Mouse (Mus musculus) hindbrain, embryonic 10.5 days (tissue): ENCODE results near the gene Cd164. TPM values are rescaled to one million over a fixed set of nuclear protein-coding genes. Genes with fewer than 3 reads are reported as not detected.

Experiments
- DNase-seq: peaks from one replicate; pipeline ENCODE4 v3.0.0-alpha.2; 2017; ENCODE audit warnings: low spot score
- H3K27ac ChIP-seq: fragments of 300-500 bp; sonication (generic); 2 replicates; pipeline ENCODE4 v1.5.1; 2016; ENCODE audit warnings: mild to moderate bottlenecking, moderate library complexity
- H3K27me3 ChIP-seq: fragments of 300-500 bp; sonication (generic); 2 replicates; pipeline ENCODE4 v1.6.1; 2016; ENCODE audit warnings: mild to moderate bottlenecking; ENCODE audit not compliant: poor library complexity, insufficient read depth, severe bottlenecking
- H3K36me3 ChIP-seq: fragments of 300-500 bp; sonication (generic); 2 replicates; pipeline ENCODE4 v1.6.1; 2016; ENCODE audit warnings: mild to moderate bottlenecking, moderate library complexity
- H3K4me1 ChIP-seq: fragments of 300-500 bp; sonication (generic); replicated peaks from 2 replicates; pipeline ENCODE4 v1.6.1; 2016; ENCODE audit warnings: mild to moderate bottlenecking
- H3K4me3 ChIP-seq: fragments of 300-500 bp; sonication (generic); 2 replicates; pipeline ENCODE4 v1.5.1; 2016; ENCODE audit warnings: mild to moderate bottlenecking, moderate library complexity
- H3K9me3 ChIP-seq: fragments of 300-500 bp; sonication (generic); 2 replicates; pipeline ENCODE4 v1.6.1; 2016; ENCODE audit warnings: mild to moderate bottlenecking, moderate library complexity
- WGBS: fragments of 180-500 bp; shearing (Covaris S2); methylation state at CpG from one replicate; pipeline ENCODE4 v1.1.7; 2016; 5-methylcytosine and 5-hydroxymethylcytosine counted together
- polyA plus RNA-seq: library from polyadenylated mRNA; unstranded; fragments of >200 nt; fragmentation: Nextera tagmentation; extraction: Ambion mirVana; gene quantifications from 2 replicates; pipeline ENCODE4 v1.2.1, GENCODE M21; 2016

The Cd164 gene
- 87.6 and 110 TPM in 2 replicates for polyA plus RNA-seq

DNA sequence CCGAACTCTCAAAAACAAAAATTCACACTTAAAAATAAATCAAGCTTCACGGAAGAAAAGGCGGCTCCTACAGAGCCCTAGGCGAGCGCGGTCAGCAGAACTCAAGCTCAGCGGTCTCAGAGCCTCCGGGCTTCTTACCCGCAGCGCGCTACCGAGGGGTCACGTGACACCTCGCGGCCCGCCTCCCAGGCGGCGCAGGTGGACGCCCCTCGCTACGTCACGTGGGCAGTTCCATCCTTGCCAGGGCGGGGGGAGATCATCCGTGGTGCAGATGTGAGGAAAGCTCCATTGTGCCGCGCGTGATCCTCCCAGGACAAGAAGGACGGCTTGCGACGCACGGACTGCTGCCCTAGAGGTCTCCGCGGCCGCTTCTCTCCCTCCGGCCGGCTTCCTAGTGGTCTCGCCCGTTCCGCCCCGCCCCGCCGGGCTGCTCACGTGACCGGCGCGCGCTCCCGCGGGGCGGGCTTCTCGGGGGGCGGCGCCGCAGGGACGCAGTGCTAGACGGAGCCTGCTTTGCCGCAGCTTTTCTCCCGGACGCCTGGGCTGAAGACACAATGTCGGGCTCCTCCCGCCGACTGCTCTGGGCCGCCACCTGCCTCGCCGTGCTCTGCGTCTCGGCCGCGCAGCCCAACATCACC lies at the start of gene Cd164:
Gene Cd164 (plus strand): TSS at position 434 of the 638 bp plus-strand sequence.
- peaks cover 31% of the 10 kb centered on the region for H3K4me1 ChIP-seq
- peaks cover 16% of the 10 kb centered on the region for H3K36me3 ChIP-seq
- peak within 1 kb of the TSS; percentile 95 for H3K4me3 ChIP-seq
- H3K27ac ChIP-seq: peak within 1 kb of the TSS; percentile 99
- WGBS: under 1% methylated on average over 69 of the region's 69 CpGs
- H3K27me3 ChIP-seq: no peaks in the 10 kb centered on the region
- no peaks in the 10 kb centered on the region for H3K9me3 ChIP-seq
- DNase-seq: peak; percentile 94

DNA sequence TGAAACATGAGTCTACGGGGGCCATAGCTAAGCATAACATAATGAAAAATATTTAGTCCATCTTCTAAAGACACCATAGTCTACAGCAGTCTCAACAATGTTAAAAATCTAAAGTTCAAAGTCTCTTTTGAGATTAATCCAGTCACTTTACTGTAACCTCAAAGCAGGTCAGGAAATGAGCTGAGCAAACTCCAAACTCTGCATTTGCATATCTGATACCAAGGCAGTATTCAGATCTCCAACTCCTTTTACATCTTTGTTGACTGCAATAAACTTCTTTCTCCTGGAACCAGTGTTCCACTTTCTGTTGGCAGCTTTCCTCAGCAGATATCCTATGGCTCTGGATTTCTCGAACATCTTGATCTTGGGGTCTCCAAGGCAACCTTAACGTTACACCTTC lies 48.5 kb upstream of the Cd164 start:
- H3K4me1 ChIP-seq: peaks cover 10% of the 10 kb centered on the region
- H3K36me3 ChIP-seq: peaks cover 20% of the 10 kb centered on the region
- 91% methylated on average over 3 of the region's 3 CpGs for WGBS
- H3K9me3 ChIP-seq: no peaks in the 10 kb centered on the region
- DNase-seq: no peak
- peaks cover 3% of the 10 kb centered on the region; the same call in 1 of the 2 replicates for H3K27me3 ChIP-seq
- no peak overlapping the region for H3K27ac ChIP-seq
- no peak overlapping the region for H3K4me3 ChIP-seq

DNA sequence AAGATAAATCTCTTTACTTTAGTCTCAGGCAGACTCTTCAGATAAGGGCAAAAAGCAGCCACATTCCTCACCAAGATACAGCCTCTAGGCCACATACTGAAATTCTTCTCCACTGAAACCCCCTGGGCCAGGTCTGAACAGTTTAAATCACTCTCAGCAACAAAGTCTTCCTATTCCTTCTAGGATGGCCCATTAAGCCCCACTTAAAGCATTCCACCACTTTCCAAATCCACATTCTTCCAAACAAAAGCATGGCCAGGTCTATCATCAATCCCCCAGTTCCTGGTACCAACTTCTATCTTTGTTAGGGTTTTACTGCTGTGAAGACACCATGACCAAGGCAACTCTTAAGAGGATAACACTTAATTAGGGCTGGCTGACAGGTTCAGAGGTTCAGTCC lies 46.7 kb upstream of the Cd164 start:
- H3K9me3 ChIP-seq: no peaks in the 10 kb centered on the region

DNA sequence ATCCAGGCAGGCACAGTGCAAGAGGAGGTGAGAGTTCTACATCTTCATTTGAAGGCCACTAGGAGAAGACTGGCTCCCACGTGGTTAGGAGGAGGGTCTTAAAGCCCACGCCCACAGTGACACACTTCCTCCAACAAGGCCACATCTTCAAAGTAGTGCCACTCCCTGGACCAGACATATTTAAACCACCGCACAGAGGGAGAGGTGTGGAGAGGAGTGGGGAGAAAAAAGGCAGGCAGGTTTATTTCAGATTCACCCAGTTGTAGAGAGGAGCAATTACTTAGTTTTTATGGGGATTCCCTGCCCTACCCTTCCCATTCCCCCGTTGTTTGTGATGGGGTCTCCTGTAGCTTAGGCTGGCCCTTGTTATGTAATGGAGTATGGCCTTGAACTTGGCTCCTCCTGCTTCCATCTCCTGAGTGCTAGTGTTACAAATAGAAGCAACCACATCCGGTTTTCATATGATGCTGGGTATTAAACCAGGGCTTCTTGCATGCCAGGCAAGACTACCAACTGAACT lies 46.2 kb upstream of the Cd164 start:
- Histone ChIP-seq H3K4me3 (no peak overlapping the region), H3K4me1 (peaks cover 29% of the 10 kb centered on the region), H3K27ac (no peak overlapping the region), H3K9me3 (no peaks in the 10 kb centered on the region), H3K36me3 (peaks cover 10% of the 10 kb centered on the region), H3K27me3 (peaks cover 3% of the 10 kb centered on the region; the same call in 1 of the 2 replicates)
- WGBS: 79% methylated on average over 5 of the region's 5 CpGs
- DNase-seq: no peak

More for the DNA sequence above, 46.7 kb upstream of the Cd164 start:
- no peak for DNase-seq
- Histone ChIP-seq H3K4me3 (no peak overlapping the region), H3K36me3 (peaks cover 9% of the 10 kb centered on the region), H3K27me3 (peaks cover 3% of the 10 kb centered on the region; the same call in 1 of the 2 replicates), H3K27ac (no peak overlapping the region), H3K4me1 (peaks cover 24% of the 10 kb centered on the region)

DNA sequence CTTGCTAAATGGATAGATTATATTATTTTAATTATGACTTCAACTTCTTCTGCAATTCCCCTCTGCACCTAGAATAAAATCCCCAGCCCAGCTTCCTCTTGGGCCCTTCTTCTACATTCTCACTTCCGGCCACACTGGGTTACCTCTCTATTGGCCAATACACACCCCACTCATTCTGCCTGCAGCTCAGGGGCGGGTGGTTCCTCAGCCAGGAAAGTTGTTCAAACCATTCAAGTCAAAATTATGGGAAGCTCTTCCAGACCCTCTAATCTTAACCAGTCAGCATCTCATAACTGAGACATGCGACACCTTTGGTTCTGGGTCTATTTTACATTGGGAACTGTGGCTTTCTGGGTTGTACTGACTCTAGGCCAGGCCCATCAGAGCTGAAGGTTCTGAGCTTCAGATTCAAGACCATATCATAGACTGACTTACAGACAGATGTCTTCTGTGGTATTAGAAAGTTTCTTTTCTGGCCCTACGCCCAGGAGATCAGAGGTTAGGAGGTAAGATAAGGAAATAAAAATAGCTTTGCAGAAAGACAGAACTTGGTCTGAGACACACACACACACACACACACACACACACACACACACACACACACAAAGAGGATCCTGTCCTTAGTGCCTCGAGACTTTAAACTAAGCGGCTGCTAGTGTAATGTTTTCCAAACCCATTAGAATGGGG lies 45.3 kb upstream of the Cd164 start:
- peaks cover 10% of the 10 kb centered on the region for H3K36me3 ChIP-seq
- H3K4me3 ChIP-seq: no peak overlapping the region
- DNase-seq: no peak
- H3K9me3 ChIP-seq: no peaks in the 10 kb centered on the region
- peaks cover 38% of the 10 kb centered on the region for H3K4me1 ChIP-seq
- 86% methylated on average over 6 of the region's 6 CpGs for WGBS
- H3K27ac ChIP-seq: no peak overlapping the region
- H3K27me3 ChIP-seq: peaks cover 3% of the 10 kb centered on the region; the same call in 1 of the 2 replicates

DNA sequence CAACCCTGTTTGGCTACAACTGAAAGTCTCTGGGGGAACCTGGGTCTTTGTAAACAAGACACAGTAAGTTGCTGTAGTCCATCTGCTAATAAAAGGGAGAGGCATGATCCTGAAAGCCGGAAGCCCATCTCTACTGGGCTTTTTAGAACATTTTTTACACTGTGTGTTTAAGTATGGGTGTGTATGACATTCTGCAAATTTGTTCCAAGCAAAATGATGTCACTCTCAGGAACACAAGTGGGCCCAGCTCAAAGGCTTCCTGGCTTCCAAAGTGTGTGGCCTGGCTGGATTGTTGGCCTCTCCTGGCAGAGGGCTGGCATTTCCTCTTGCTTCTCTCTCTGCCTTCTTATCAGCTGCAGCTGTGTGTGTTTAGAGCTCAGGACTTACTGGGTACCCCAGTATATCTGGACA lies 44.2 kb upstream of the Cd164 start:
- no peak overlapping the region for H3K27ac ChIP-seq
- DNase-seq: no peak
- H3K4me1 ChIP-seq: peaks cover 41% of the 10 kb centered on the region
- peaks cover 3% of the 10 kb centered on the region; the same call in 1 of the 2 replicates for H3K27me3 ChIP-seq
- no peak overlapping the region for H3K4me3 ChIP-seq
- WGBS: 88% methylated on average over 1 of the region's 1 CpGs
- peaks cover 21% of the 10 kb centered on the region for H3K36me3 ChIP-seq
- no peaks in the 10 kb centered on the region for H3K9me3 ChIP-seq

DNA sequence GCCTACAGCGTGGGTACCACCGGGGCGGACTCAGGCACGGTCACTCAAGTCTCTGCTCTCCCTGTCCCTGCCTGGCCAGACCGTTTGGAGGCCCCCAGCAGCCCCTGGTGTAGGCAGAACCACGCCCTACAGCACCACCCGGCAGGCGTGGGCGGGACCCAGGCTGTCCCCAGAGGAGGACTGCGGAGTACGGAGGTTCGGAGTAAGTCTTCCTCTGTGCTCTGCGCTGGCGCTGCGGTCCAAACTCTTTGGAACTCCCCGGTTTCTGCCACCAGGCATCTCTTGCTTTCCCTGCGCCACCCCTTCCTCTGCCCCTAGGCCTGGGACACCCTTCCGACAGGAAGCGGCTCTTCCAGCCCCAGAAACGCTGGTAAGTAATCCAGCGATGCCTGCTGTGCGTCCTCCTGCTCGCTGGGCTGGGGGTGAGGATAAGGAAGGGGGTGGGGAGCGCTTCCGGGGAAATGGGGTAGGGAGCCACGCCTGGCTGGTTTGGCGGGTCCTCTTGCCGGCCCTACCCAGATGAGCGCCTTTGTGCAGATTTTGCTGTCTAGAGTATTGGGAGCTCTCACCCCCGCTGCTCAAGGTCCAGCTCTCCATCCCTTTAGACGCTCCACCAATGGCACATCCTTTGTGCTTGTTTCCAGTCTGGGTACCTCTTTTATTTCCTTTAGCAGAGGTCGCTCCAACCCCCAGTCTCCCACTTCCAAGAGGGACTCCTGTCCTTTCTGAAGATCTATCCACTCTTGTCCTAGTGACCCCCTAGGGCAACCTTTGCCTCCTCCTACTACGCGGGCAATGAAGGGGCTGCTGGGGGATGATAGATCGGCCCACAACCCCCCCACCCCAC lies 42.8 kb upstream of the Cd164 start, which contains the start of gene Mical1:
Gene Mical1 (plus strand): TSS at position 144 of the 847 bp plus-strand sequence.
- Histone ChIP-seq H3K36me3 (peaks cover 34% of the 10 kb centered on the region), H3K9me3 (no peaks in the 10 kb centered on the region), H3K4me3 (peak within 1 kb of the TSS; percentile 75), H3K27me3 (peaks cover 3% of the 10 kb centered on the region; the same call in 1 of the 2 replicates), H3K27ac (peak within 1 kb of the TSS; percentile 92), H3K4me1 (peaks cover 45% of the 10 kb centered on the region)
- WGBS: 0% methylated on average over 35 of the region's 35 CpGs
- peak; percentile 73 for DNase-seq

DNA sequence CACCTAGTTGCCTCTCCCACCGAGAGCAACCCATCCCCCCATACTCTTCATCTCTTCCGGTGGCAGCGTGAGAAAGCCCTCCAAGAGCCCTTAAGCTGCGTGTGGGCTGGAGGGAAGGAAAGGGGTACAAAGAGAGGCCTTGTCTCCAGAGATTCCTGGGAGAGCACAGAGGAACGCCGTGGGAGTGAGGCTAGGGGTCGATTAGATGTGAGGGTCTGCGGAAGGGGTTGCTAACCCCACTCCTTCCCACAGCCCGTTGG lies 42.3 kb upstream of the Cd164 start:
- WGBS: under 1% methylated on average over 9 of the region's 9 CpGs
- H3K27me3 ChIP-seq: peaks cover 3% of the 10 kb centered on the region; the same call in 1 of the 2 replicates
- DNase-seq: no peak
- no peaks in the 10 kb centered on the region for H3K9me3 ChIP-seq
- H3K36me3 ChIP-seq: peaks cover 39% of the 10 kb centered on the region
- H3K4me3 ChIP-seq: peak overlapping the region; percentile 75
- H3K4me1 ChIP-seq: peaks cover 48% of the 10 kb centered on the region
- H3K27ac ChIP-seq: peak overlapping the region; percentile 92

DNA sequence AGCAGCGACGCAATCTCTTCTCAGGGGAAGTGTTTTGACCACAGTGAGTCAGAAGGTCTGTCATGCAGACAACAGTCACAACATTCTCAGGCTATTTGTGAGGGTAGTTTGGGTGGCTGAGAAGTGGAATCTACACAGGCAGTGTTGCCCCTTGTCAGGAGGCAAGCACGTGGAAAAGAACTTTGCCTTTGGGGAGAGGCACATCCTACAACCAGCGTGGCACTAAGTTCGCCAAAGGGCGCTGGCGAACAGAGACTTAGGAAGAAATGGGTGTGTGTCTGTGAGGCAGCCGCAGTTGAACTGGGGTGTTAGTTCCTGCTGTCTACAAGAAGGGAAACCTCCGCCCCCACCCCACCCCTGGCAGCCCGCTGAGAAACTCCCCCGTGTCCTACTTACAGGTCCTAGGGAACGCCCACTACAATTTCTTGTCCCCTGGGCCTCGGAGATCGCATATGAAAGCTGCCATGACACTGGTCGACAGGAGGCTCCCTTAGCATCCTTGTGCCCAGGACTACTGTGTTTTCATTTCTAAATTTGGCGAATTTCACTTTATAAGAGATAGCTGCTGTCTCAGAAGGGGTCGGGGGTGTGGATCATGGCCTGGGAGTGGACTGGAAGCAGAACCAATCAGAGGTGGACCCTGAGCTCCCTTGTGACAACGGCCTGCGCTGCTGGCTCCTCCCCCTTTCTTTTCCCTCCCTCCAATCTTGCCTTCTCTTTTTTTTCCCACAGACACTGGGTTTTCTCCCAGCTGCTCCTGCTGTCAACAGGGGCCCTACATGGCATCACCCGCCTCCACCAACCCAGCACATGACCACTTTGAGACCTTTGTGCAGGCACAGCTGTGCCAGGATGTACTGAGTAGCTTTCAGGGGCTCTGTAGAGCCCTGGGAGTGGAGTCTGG lies 41.7 kb upstream of the Cd164 start:
- Histone ChIP-seq H3K4me1 (peaks cover 48% of the 10 kb centered on the region), H3K27ac (peak overlapping the region; percentile 92), H3K36me3 (peaks cover 45% of the 10 kb centered on the region), H3K27me3 (peaks cover 3% of the 10 kb centered on the region; the same call in 1 of the 2 replicates), H3K4me3 (peak overlapping the region; percentile 75), H3K9me3 (no peaks in the 10 kb centered on the region)
- DNase-seq: peak; percentile 72
- 1% methylated on average over 20 of the region's 20 CpGs for WGBS

DNA sequence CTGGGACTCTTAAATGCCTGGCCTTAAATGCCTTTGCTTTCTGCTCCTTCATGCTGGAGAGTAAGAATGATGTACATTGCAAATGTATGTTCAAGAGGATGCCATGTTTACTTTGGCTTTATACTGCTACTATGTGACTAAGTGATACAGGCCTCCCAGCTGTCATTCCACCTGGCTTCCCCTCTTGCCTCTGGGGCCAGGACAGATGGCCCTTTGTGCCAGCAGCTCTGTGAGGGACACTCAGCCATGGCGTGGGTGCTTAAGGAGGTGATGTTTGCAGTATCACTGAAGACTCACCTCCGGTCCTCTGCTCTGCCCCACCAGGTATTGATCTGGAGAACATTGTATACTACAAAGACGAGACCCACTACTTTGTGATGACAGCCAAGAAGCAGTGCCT lies 39.3 kb upstream of the Cd164 start:
- no peaks in the 10 kb centered on the region for H3K9me3 ChIP-seq
- peaks cover 47% of the 10 kb centered on the region for H3K4me1 ChIP-seq
- H3K27ac ChIP-seq: no peak overlapping the region
- WGBS: 91% methylated on average over 3 of the region's 3 CpGs
- DNase-seq: no peak
- H3K27me3 ChIP-seq: peaks cover 2% of the 10 kb centered on the region; the same call in 1 of the 2 replicates
- H3K4me3 ChIP-seq: no peak overlapping the region
- peaks cover 70% of the 10 kb centered on the region for H3K36me3 ChIP-seq

DNA sequence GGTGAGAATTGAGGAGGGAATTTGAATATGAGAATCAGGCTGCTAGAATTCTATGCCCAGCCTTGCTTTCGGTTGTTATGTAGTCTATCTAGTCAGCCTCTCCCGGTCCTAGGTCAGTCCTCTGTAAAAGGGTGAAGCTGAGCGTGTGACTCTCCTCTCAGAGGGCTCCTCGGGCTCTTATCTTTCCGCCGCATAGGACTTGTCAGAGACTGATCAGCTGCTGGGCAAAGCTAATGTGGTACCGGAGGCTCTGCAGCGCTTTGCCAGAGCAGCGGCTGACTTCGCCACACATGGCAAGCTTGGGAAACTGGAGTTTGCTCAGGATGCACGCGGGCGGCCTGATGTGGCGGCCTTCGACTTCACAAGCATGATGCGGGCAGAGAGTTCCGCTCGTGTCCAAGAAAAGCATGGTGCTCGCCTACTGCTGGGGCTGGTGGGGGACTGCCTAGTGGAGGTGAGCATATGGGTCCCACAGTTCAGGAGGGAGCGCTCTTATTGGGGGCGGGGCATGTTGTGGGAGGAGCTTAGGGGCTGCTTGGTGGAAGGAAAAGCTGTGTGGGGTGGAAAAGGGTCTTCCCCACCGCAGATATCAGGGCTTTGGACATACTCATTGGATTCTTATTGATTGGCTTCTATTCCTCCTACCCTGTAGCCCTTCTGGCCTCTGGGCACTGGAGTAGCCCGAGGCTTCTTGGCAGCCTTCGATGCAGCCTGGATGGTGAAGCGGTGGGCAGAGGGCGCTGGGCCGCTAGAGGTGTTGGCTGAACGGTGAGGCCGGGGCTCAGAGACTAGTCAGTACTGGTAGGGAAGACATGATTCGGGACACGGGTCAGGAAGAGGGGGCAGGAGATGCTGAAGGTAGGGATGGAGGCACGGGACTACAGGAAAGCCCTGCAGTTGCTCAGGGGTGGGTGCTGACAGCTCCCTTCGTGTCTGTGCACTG lies 38.0 kb upstream of the Cd164 start:
- no peak overlapping the region for H3K27ac ChIP-seq
- no peaks in the 10 kb centered on the region for H3K27me3 ChIP-seq
- WGBS: 72% methylated on average over 33 of the region's 33 CpGs
- no peak for DNase-seq
- H3K4me1 ChIP-seq: peaks cover 37% of the 10 kb centered on the region
- no peaks in the 10 kb centered on the region for H3K9me3 ChIP-seq
- no peak overlapping the region for H3K4me3 ChIP-seq
- H3K36me3 ChIP-seq: peaks cover 82% of the 10 kb centered on the region
